Mouse (Mus musculus): ENCODE measurements around the gene Cnnm1. TPM values are rescaled to one million over a fixed set of nuclear protein-coding genes. Genes with fewer than 3 reads are reported as not detected.

The Cnnm1 gene
- polyA plus RNA-seq, 1 experiment from 2014 or later: 4.9 TPM

DNA sequence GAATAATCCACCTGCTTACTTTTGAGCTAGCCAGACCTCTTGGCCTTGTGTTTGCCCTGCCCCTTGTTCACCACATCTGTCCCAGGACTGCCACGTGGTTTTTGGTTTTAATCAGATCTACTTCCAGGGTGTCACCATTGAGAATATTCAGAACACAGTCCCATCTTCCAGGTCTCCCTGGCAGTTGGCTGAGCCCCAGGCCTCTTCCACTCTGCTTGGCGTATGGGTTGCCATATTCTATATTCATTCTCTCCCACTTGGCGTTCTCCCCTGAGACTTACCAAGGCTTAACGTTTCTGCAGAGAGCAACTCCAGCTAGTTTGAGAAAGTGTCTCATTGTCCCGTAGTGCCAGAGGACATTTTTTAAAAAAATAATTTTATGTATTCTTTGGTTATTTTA lies 2.7 kb downstream of the Cnnm1 start:
- Histone ChIP-seq H3K36me3 (0 out of 2 replicates have a peak, but pooled peaks cover 3% of the 10 kb centered on the region), H3K9me3 (replicated peaks) (peaks cover 5% of the 10 kb centered on the region; the same call in 1 of the 2 replicates), H3K27ac (replicated peaks) (no peak overlapping the region), H3K4me2 (peak overlapping the region; percentile 83), H3K27me3 (replicated peaks) (peaks cover 18% of the 10 kb centered on the region; the same call in 1 of the 2 replicates), H3K4me3 (replicated peaks) (no peak overlapping the region), H3K9ac (replicated peaks) (no peak overlapping the region), H3K4me1 (peaks cover 21% of the 10 kb centered on the region)
- WGBS: 86% methylated on average over 5 of the region's 5 CpGs
- ATAC-seq (ENCODE audit: low FRiP score): no peak

DNA sequence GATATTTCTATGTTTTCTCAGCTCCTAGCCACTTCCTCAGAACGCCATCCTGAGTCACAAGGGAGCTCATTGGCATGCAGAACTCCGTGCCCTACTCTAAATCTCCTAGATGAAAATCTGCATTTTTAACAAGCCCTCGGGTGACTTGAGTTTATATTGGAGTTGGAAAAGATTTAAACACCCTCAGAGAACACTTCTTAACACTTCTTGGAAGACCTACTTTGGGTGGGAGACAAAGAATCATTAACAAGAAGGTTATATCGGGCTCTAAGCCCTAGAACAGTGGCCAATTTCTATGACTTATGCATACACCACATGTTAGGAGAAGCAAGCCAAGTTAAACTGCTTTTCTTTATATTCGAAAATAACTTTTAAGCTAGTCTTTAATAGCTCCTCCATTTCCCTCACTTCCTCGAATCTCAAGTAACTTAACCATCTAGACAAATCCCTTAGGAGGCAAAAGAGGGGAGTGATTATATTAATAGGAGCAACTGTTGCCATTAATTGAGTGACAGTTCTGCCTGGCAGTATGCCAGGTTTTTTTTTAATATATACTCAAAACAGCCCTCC lies 4.5 kb downstream of the Cnnm1 start:
- 78% methylated on average over 6 of the region's 6 CpGs for WGBS
- Histone ChIP-seq H3K9ac (replicated peaks) (no peak overlapping the region), H3K9me3 (replicated peaks) (peaks cover 5% of the 10 kb centered on the region; the same call in 1 of the 2 replicates), H3K4me1 (peaks cover 21% of the 10 kb centered on the region), H3K27ac (replicated peaks) (no peak overlapping the region), H3K4me3 (replicated peaks) (no peak overlapping the region), H3K27me3 (replicated peaks) (peaks cover 12% of the 10 kb centered on the region; the same call in 1 of the 2 replicates), H3K4me2 (no peak overlapping the region), H3K36me3 (0 out of 2 replicates have a peak, but pooled peaks cover 3% of the 10 kb centered on the region)
- ATAC-seq (ENCODE audit: low FRiP score): no peak

DNA sequence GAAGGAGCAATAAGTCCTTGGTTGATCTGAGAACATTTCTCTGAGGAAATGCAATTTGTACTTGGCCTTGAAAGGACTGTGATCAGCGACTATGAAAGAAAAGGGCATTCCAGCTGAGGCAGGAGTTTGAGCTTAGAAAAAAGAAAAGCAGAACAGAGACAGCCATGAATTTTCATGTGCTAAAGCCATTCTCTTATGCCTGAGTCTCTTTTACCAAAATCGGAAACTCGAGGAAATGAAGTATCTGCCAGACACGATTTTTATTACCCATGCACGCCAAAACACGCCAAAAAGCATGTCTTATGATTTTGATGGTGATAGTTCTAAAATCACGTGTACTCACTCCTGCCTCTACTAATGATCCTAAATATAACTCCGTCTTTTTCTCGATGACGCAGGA lies 11.3 kb downstream of the Cnnm1 start:
- 85% methylated on average over 10 of the region's 10 CpGs for WGBS
- Histone ChIP-seq H3K4me3 (replicated peaks) (no peak overlapping the region), H3K9ac (replicated peaks) (no peak overlapping the region), H3K9me3 (replicated peaks) (no peaks in the 10 kb centered on the region), H3K27me3 (replicated peaks) (no peaks in the 10 kb centered on the region), H3K27ac (replicated peaks) (no peak overlapping the region), H3K36me3 (no peaks in the 10 kb centered on the region), H3K4me1 (no peaks in the 10 kb centered on the region), H3K4me2 (no peak overlapping the region)
- no peak for ATAC-seq (ENCODE audit: low FRiP score)

DNA sequence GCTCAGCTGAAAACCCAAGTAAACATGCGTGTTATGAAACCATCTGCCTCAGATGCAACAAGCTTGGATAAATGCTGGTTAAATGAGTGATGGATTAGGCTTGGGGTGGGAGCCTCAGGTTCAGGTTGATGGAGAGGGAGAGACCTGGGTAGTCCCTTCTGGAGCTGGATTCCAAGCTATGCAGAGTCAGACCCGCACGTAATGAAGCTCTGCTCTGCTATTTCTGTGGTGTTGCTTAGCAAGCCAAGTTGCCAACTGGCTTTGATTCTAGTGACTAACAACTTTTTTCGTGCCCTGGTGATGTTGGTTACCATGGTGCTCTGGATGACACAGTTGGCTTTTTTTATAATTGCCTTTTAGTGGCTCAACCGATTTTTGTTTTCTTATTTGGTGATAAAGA lies 11.9 kb downstream of the Cnnm1 start:
- 77% methylated on average over 5 of the region's 5 CpGs for WGBS
- H3K4me1 ChIP-seq: no peaks in the 10 kb centered on the region
- H3K4me3 ChIP-seq (replicated peaks): no peak overlapping the region
- no peak overlapping the region for H3K27ac ChIP-seq (replicated peaks)
- no peak overlapping the region for H3K4me2 ChIP-seq
- H3K9ac ChIP-seq (replicated peaks): no peak overlapping the region
- H3K36me3 ChIP-seq: no peaks in the 10 kb centered on the region
- no peaks in the 10 kb centered on the region for H3K27me3 ChIP-seq (replicated peaks)
- ATAC-seq (ENCODE audit: low FRiP score): no peak
- H3K9me3 ChIP-seq (replicated peaks): no peaks in the 10 kb centered on the region

DNA sequence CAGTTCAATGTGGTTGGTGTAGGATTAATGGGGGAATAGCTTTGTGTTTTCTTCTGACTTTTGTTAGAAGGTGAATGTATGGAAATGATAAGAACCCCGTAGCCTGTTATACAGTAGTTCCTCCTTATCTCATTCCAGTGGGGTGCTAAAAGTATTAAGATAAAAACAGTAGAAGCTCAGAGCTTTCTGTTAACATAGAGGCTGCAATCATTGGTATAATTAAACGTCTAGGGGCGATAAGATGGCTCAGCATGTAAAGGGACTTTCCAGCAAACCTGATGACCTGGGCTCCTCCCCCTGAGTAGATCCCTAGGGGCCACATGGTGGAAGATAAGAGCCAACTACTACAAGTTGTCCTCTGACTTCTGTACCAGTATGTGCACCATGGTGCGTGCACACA lies 12.8 kb downstream of the Cnnm1 start:
- Histone ChIP-seq H3K9ac (replicated peaks) (no peak overlapping the region), H3K27me3 (replicated peaks) (no peaks in the 10 kb centered on the region), H3K4me1 (no peaks in the 10 kb centered on the region), H3K27ac (replicated peaks) (no peak overlapping the region), H3K36me3 (no peaks in the 10 kb centered on the region), H3K4me2 (no peak overlapping the region), H3K4me3 (replicated peaks) (no peak overlapping the region), H3K9me3 (replicated peaks) (no peaks in the 10 kb centered on the region)
- ATAC-seq (ENCODE audit: low FRiP score): no peak
- 88% methylated on average over 4 of the region's 4 CpGs for WGBS

DNA sequence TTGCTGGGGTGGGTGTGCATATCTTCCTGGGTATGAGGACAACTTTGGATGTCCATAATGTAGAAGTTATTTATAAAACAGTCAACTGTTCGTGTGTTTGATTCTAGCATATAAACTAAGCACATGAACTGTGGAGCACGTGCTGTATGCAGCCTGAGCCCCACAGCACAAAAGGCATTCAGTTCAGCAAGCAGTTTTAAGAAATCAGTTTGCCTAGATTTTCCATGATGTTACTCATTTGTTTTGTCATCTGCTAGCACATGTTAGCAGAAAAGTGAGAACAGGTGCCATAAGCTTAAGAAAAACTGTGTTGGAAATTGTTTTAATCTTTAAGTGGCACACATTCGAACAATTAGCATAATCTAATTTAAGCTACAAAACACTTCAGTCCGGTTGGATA lies 19.7 kb downstream of the Cnnm1 start:
- ATAC-seq (ENCODE audit: low FRiP score): no peak
- 81% methylated on average over 4 of the region's 4 CpGs for WGBS
- Histone ChIP-seq H3K27me3 (replicated peaks) (no peaks in the 10 kb centered on the region), H3K9ac (replicated peaks) (no peak overlapping the region), H3K36me3 (no peaks in the 10 kb centered on the region), H3K4me2 (no peak overlapping the region), H3K9me3 (replicated peaks) (no peaks in the 10 kb centered on the region), H3K4me1 (no peaks in the 10 kb centered on the region), H3K4me3 (replicated peaks) (no peak overlapping the region), H3K27ac (replicated peaks) (no peak overlapping the region)

DNA sequence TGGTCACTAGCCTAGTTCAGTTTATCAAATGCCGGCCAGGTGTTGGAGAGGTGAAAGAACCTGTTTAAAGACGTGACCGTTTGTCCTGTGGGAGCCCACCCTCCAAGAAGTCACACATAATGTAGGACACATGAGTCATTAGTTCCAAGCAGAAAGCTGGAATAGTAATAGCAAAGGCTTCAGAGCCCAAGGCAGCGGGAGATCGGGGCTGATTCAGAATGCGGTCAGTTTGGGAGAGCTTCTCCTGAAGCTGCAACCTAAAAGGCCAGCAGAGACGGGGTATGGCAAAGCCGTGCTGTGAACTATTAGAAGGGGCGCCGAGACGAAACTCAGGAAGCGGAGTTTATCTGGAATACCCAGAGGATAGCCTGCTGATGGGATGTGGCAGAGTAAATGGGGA lies 20.2 kb downstream of the Cnnm1 start:
- Histone ChIP-seq H3K9me3 (replicated peaks) (no peaks in the 10 kb centered on the region), H3K4me2 (no peak overlapping the region), H3K4me3 (replicated peaks) (no peak overlapping the region), H3K27me3 (replicated peaks) (no peaks in the 10 kb centered on the region), H3K4me1 (no peaks in the 10 kb centered on the region), H3K27ac (replicated peaks) (no peak overlapping the region), H3K36me3 (0 out of 2 replicates have a peak, but pooled peaks cover 4% of the 10 kb centered on the region), H3K9ac (replicated peaks) (no peak overlapping the region)
- WGBS: 93% methylated on average over 12 of the region's 12 CpGs
- ATAC-seq (ENCODE audit: low FRiP score): no peak

DNA sequence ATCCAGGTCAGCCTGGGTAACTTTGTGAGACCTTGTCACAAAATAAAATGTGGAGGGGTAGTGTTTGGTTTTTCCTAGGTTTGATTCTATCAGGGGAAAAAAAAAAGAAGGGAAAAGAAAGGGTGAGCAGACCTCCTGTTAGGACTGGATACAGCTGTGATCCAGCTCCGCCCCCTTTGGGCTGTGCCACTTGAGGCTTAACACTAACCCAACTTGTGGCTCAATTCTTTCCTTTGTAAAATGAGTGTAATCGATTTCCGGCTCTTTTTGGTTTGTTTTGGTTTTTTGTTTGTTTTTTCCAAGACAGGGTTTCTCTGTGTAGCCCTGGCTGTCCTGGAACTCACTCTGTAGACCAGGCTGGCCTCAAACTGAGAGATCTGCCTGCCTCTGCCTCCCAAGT lies 21.9 kb downstream of the Cnnm1 start:
- no peaks in the 10 kb centered on the region for H3K9me3 ChIP-seq (replicated peaks)
- H3K27me3 ChIP-seq (replicated peaks): no peaks in the 10 kb centered on the region
- H3K4me2 ChIP-seq: no peak overlapping the region
- no peak for ATAC-seq (ENCODE audit: low FRiP score)
- 94% methylated on average over 3 of the region's 3 CpGs for WGBS
- no peak overlapping the region for H3K9ac ChIP-seq (replicated peaks)
- 0 out of 2 replicates have a peak, but pooled peaks cover 6% of the 10 kb centered on the region for H3K36me3 ChIP-seq
- H3K27ac ChIP-seq (replicated peaks): no peak overlapping the region
- H3K4me1 ChIP-seq: no peaks in the 10 kb centered on the region
- H3K4me3 ChIP-seq (replicated peaks): no peak overlapping the region

DNA sequence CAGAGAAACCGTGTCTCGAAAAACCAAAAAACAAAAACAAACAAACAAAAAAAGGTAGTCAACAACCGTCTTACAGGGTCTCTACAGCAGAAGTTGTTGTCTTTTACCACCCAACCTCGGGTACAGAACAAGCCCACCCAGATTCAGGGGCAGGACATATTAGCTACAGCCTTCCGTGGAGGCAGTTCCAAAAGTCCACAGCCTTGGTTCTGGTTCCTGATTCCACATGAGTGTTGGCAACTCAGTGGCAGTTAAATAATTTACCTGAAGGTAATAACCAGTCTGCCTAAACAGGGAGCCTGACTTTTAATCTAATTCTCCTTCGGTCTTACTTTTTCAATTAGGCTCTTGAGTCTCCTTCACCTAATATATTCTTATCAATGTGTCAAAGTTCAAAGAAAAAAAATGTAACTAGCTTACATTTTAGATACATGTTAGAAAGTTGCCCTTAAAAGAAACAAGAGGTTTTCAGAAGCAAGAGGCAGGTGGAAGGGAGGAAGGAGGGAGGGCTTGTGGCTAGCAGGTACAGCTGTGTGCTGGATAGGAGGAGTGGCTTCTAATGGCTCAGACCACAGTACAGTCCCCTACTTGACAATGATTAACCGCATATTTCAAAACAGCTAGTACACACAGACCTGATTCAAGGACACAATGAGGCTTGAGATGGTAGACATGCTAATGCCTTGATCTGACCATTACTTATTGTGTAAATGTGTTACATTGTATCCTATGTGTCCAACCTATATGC lies 23.5 kb downstream of the Cnnm1 start:
- Histone ChIP-seq H3K27ac (replicated peaks) (no peak overlapping the region), H3K4me1 (no peaks in the 10 kb centered on the region), H3K36me3 (peaks cover 12% of the 10 kb centered on the region; the same call in 1 of the 2 replicates), H3K4me2 (no peak overlapping the region), H3K9ac (replicated peaks) (no peak overlapping the region), H3K27me3 (replicated peaks) (no peaks in the 10 kb centered on the region), H3K9me3 (replicated peaks) (no peaks in the 10 kb centered on the region), H3K4me3 (replicated peaks) (no peak overlapping the region)
- ATAC-seq (ENCODE audit: low FRiP score): no peak
- WGBS: 88% methylated on average over 7 of the region's 7 CpGs

DNA sequence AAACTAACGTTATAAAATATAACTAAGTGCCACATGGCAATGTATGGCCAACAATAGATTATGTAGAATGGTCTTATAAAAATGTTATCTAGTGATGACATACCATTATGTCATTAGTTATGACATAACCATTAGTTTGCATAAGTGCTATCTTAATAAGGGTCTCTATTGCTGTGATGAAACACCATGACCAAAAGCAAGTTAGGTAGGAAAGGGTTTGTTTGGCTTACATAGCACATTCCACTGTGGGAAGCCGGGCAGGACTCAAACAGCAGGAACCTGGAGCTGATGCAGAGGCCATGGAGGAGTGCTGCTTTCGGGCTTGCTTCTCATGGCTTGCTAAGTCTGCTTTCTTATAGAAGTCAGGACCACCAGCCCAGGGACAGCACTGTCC lies 24.1 kb downstream of the Cnnm1 start:
- ATAC-seq (ENCODE audit: low FRiP score): no peak
- Histone ChIP-seq H3K27ac (replicated peaks) (no peak overlapping the region), H3K9ac (replicated peaks) (no peak overlapping the region), H3K4me1 (no peaks in the 10 kb centered on the region), H3K4me2 (no peak overlapping the region), H3K4me3 (replicated peaks) (no peak overlapping the region), H3K27me3 (replicated peaks) (no peaks in the 10 kb centered on the region), H3K9me3 (replicated peaks) (no peaks in the 10 kb centered on the region), H3K36me3 (peaks cover 16% of the 10 kb centered on the region; the same call in 1 of the 2 replicates)
- WGBS: 88% methylated on average over 3 of the region's 3 CpGs

DNA sequence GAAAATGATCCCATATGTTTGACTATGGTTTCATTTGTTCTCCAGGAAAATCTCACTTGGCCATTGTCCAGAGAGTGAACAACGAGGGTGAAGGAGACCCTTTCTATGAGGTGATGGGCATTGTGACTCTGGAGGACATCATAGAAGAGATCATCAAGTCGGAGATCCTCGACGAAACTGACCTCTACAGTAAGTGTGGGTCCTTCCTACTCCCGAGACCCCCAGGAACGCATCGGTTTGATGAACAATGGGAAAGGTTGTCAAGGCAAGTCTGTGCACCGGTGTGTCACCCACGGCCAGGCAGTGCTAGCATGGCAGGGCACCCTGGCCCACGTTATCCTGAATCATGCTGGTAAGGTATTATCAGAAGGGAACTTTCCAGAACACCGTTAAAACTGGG lies 24.8 kb downstream of the Cnnm1 start:
- H3K9me3 ChIP-seq (replicated peaks): no peaks in the 10 kb centered on the region
- H3K27me3 ChIP-seq (replicated peaks): no peaks in the 10 kb centered on the region
- peaks cover 21% of the 10 kb centered on the region; the same call in 1 of the 2 replicates for H3K36me3 ChIP-seq
- no peak overlapping the region for H3K4me2 ChIP-seq
- WGBS: 92% methylated on average over 11 of the region's 11 CpGs
- no peak overlapping the region for H3K4me3 ChIP-seq (replicated peaks)
- ATAC-seq (ENCODE audit: low FRiP score): no peak
- no peak overlapping the region for H3K27ac ChIP-seq (replicated peaks)
- H3K4me1 ChIP-seq: no peaks in the 10 kb centered on the region
- H3K9ac ChIP-seq (replicated peaks): no peak overlapping the region

DNA sequence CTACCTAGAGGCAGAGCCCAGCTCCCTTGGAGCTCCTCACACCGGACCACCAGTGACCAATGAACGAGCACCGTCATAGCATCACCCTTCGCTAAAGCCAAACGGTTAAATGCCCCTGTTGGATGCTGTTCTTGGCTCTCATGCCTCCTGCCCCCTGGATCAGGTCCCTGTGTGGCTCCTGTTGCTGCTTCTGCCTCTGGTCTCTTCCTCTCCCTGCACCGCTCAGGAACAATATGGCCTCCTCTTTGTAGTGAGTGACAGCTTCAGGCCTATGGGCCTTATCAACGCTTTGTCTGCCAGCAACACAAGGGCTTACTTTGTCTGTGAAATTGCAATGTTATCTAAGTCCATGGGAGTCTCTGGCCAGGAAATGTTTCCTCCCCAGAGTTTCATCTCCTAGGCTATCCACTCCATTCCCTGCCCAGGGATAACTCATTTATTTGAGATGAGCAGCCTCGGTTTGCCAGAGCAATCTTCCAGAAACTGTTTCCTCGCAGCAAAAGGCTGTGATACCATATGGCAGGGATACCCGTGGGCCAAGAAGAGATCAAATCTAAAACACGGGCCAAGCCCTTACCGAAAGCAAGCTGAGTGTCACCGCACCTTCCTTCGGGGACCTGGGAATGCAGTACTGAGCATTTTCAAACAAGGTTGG lies 25.5 kb downstream of the Cnnm1 start:
- Histone ChIP-seq H3K36me3 (peaks cover 21% of the 10 kb centered on the region; the same call in 1 of the 2 replicates), H3K9me3 (replicated peaks) (no peaks in the 10 kb centered on the region), H3K4me1 (no peaks in the 10 kb centered on the region), H3K27ac (replicated peaks) (no peak overlapping the region), H3K4me3 (replicated peaks) (no peak overlapping the region), H3K4me2 (no peak overlapping the region), H3K9ac (replicated peaks) (no peak overlapping the region), H3K27me3 (replicated peaks) (no peaks in the 10 kb centered on the region)
- WGBS: 88% methylated on average over 14 of the region's 14 CpGs
- no peak for ATAC-seq (ENCODE audit: low FRiP score)
